Mouse (Mus musculus) MEL (cell line): Measurements from ENCODE around the gene Dhrs3.

ENCODE experiments used
- CTCF ChIP-seq, 3 experiments: IDR thresholded peaks in 2 of 3; conservative IDR thresholded peaks in 1 of 3; 2 replicates each; pipeline ENCODE4 v1.5.1; 2011 to 2012; ENCODE audit warnings: low read length in 3 of 3, low read depth in 2 of 3, mild to moderate bottlenecking in 2 of 3, improper control_type of control experiment in 1 of 3, inconsistent platforms in 1 of 3, mixed read lengths in 1 of 3, moderate library complexity in 1 of 3; ENCODE audit not compliant: control insufficient read depth in 1 of 3, insufficient read depth in 1 of 3, poor library complexity in 1 of 3, severe bottlenecking in 1 of 3
- MAFK ChIP-seq: IDR thresholded peaks from 2 replicates; pipeline ENCODE4 v1.6.1; 2011; ENCODE audit warnings: low read depth, mild to moderate bottlenecking, low read length, improper control_type of control experiment, borderline replicate concordance
- POLR2A ChIP-seq, 2 experiments: IDR thresholded peaks; 2 replicates each; pipeline ENCODE4 v1.6.1; 2011 to 2012; ENCODE audit warnings: low read length in 2 of 2, mild to moderate bottlenecking in 2 of 2, control low read depth in 1 of 2, improper control_type of control experiment in 1 of 2, low read depth in 1 of 2, moderate library complexity in 1 of 2; ENCODE audit not compliant: control insufficient read depth in 1 of 2, insufficient read depth in 1 of 2, poor library complexity in 1 of 2
- RAD21 ChIP-seq: IDR thresholded peaks from 2 replicates; pipeline ENCODE4 v1.6.1; 2011; ENCODE audit warnings: mild to moderate bottlenecking, low read depth, low read length, improper control_type of control experiment
- SIN3A ChIP-seq: IDR thresholded peaks from 2 replicates; pipeline ENCODE4 v1.6.1; 2012; ENCODE audit warnings: low read length, improper control_type of control experiment, inconsistent platforms
- SMC3 ChIP-seq: IDR thresholded peaks from 2 replicates; pipeline ENCODE4 v1.6.1; 2011; ENCODE audit warnings: low read depth, low read length, improper control_type of control experiment
- ZC3H11A ChIP-seq: IDR thresholded peaks from 2 replicates; pipeline ENCODE4 v1.6.1; 2012; ENCODE audit warnings: low read depth, mild to moderate bottlenecking, inconsistent platforms, low read length, improper control_type of control experiment

DNA sequence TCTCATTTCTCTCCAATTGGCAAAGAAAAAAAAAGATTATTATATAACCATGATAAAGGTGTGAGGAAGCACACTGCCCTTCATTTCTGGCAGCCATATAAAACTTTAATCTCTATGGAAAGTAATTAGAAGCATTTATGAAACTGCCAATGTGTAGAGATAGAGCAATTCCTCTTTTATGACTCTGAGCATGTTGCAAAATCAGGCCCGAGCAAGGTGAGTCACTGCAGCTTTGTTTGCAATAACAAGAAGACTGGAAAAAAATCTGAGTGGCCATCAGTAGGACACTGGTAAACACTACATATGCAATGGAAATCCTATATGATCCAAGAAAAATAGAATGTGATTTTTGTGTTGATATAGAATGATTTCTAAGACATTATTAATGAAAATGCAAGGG is 63.2 kb downstream of the Dhrs3 start:
- TF ChIP-seq SIN3A (no peak), CTCF (IDR thresholded peaks at IDR 0.05 in 2 of 3, conservative IDR thresholded peaks at IDR 0.05 in 1 of 3; ENCODE audit: control insufficient read depth in 1 of 3, insufficient read depth in 1 of 3, low read depth in 2 of 3, low read length in 3 of 3, poor library complexity in 1 of 3, severe bottlenecking in 1 of 3) (no peak), SMC3 (no peak), MAFK (no peak), ZC3H11A (no peak), RAD21 (no peak), POLR2A (IDR thresholded peaks at IDR 0.05; ENCODE audit: control insufficient read depth in 1 of 2, insufficient read depth in 1 of 2, low read depth in 1 of 2, low read length in 2 of 2, poor library complexity in 1 of 2) (no peak)
